10 mouse cellular contexts compared by ENCODE assay signal in genomic region chr3:149042527-149042926, GRCm38 (mm10). TPM values are rescaled to one million over a fixed set of nuclear protein-coding genes. Genes with fewer than 3 reads are reported as not detected.
DNase-seq lines count a peak whose midpoint lies in the region; ATAC-seq and TF ChIP-seq lines count a peak whose summit lies in the region.
"Had no signal": no experiment of that assay in that cellular context is flagged by ENCODE, and none has a peak within 500 bp of the region (broad histone marks: within the 10 kb centered on the region; RNA-seq: fewer than 3 reads in every experiment).

No protein-coding gene starts in this region.

- peak; percentile 30 for DNase-seq in embryonic facial prominence, embryonic 10.5 days (ENCODE audit: low spot score)
- peak; percentile 68 for DNase-seq in limb, embryonic 11.5 days (ENCODE audit: low spot score)
- no peak for DNase-seq in gastrocnemius, adult 8-10 months (ENCODE audit: low spot score in 2 of 2)
- DNase-seq in thymus, adult 2 months: no peak
- no peak for DNase-seq in heart, adult 8-10 months (ENCODE audit: low spot score)
- DNase-seq: gastrocnemius, postnatal 36 days; lung, postnatal 4 days had no signal

- H3K4me3 ChIP-seq in embryonic facial prominence, embryonic 10.5 days: no peak overlapping the region
- H3K4me3 ChIP-seq in forebrain, embryonic 15.5 days: no peak overlapping the region
- no peak overlapping the region for H3K4me3 ChIP-seq in limb, embryonic 11.5 days (ENCODE audit: low read depth, low read length)
- H3K4me3 ChIP-seq in neural tube, embryonic 13.5 days: no peak overlapping the region
- H3K4me3 ChIP-seq in thymus, adult 2 months (ENCODE audit: control insufficient read depth, insufficient read depth, low read length): no peak overlapping the region
- H3K4me3 ChIP-seq: embryonic facial prominence, embryonic 13.5 days had no signal

- H3K4me1 ChIP-seq in embryonic facial prominence, embryonic 10.5 days: peaks cover 28% of the 10 kb centered on the region
- peaks cover 13% of the 10 kb centered on the region for H3K4me1 ChIP-seq in forebrain, embryonic 15.5 days
- peaks cover 15% of the 10 kb centered on the region for H3K4me1 ChIP-seq in limb, embryonic 11.5 days (ENCODE audit: control insufficient read depth, insufficient read depth, low read length)
- H3K4me1 ChIP-seq in neural tube, embryonic 13.5 days (replicated peaks): peaks cover 23% of the 10 kb centered on the region
- no peaks in the 10 kb centered on the region for H3K4me1 ChIP-seq in thymus, adult 2 months (replicated peaks; ENCODE audit: control insufficient read depth, insufficient read depth, low read length)

- H3K36me3 ChIP-seq in embryonic facial prominence, embryonic 10.5 days (replicated peaks): no peaks in the 10 kb centered on the region
- no peaks in the 10 kb centered on the region for H3K36me3 ChIP-seq in forebrain, embryonic 15.5 days
- no peaks in the 10 kb centered on the region for H3K36me3 ChIP-seq in limb, embryonic 11.5 days (ENCODE audit: control insufficient read depth, insufficient read depth, low read length)
- no peaks in the 10 kb centered on the region for H3K36me3 ChIP-seq in neural tube, embryonic 13.5 days
- H3K36me3 ChIP-seq in thymus, adult 2 months (ENCODE audit: control insufficient read depth, insufficient read depth, low read length): no peaks in the 10 kb centered on the region
- H3K36me3 ChIP-seq: embryonic facial prominence, embryonic 13.5 days had no signal

- H3K27me3 ChIP-seq in embryonic facial prominence, embryonic 10.5 days (replicated peaks; ENCODE audit: low read depth, poor library complexity, severe bottlenecking): no peaks in the 10 kb centered on the region
- H3K27me3 ChIP-seq in forebrain, embryonic 15.5 days: no peaks in the 10 kb centered on the region
- H3K27me3 ChIP-seq in limb, embryonic 11.5 days (ENCODE audit: control insufficient read depth, insufficient read depth, low read length): no peaks in the 10 kb centered on the region
- H3K27me3 ChIP-seq in neural tube, embryonic 13.5 days: no peaks in the 10 kb centered on the region
- H3K27me3 ChIP-seq in thymus, adult 2 months (ENCODE audit: control insufficient read depth, insufficient read depth, low read length): no peaks in the 10 kb centered on the region
- H3K27me3 ChIP-seq: embryonic facial prominence, embryonic 13.5 days had no signal

- no peak for TF ChIP-seq CTCF in thymus, adult 2 months (IDR thresholded peaks at IDR 0.05; ENCODE audit: borderline replicate concordance, control insufficient read depth, extremely low read depth, insufficient read depth, low read length, poor library complexity)

- TF ChIP-seq POLR2A in thymus, adult 2 months (IDR thresholded peaks at IDR 0.05; ENCODE audit: control insufficient read depth, extremely low read depth, insufficient read depth, low read length, poor library complexity): no peak

- H3K9me3 ChIP-seq in embryonic facial prominence, embryonic 10.5 days: no peaks in the 10 kb centered on the region
- H3K9me3 ChIP-seq in forebrain, embryonic 15.5 days: no peaks in the 10 kb centered on the region
- H3K9me3 ChIP-seq in limb, embryonic 11.5 days (ENCODE audit: control insufficient read depth, low read length): no peaks in the 10 kb centered on the region
- no peaks in the 10 kb centered on the region for H3K9me3 ChIP-seq in neural tube, embryonic 13.5 days
- H3K9me3 ChIP-seq: embryonic facial prominence, embryonic 13.5 days had no signal

- ATAC-seq in forebrain, embryonic 15.5 days (replicated peaks): peak; percentile 63
- ATAC-seq in limb, embryonic 11.5 days (ENCODE audit: insufficient number of reproducible peaks, low FRiP score, low TSS enrichment, low read depth): peak; percentile 75; the same call in 1 of the 2 replicates
- ATAC-seq in neural tube, embryonic 13.5 days (ENCODE audit: low read depth): peak; percentile 95

- no peak overlapping the region for H3K4me2 ChIP-seq in forebrain, embryonic 15.5 days (replicated peaks)
- no peak overlapping the region; the same call in 1 of the 2 replicates for H3K4me2 ChIP-seq in limb, embryonic 11.5 days (ENCODE audit: low read depth, severe bottlenecking)
- peak overlapping the region; percentile 30 for H3K4me2 ChIP-seq in neural tube, embryonic 13.5 days
- H3K4me2 ChIP-seq: embryonic facial prominence, embryonic 13.5 days had no signal

- no peak overlapping the region for H3K9ac ChIP-seq in forebrain, embryonic 15.5 days (replicated peaks)
- no peak overlapping the region for H3K9ac ChIP-seq in limb, embryonic 11.5 days (ENCODE audit: low read length)
- H3K9ac ChIP-seq in neural tube, embryonic 13.5 days: no peak overlapping the region
- H3K9ac ChIP-seq: embryonic facial prominence, embryonic 13.5 days had no signal

- 41% methylated on average over 9 of the region's 9 CpGs for WGBS in embryonic facial prominence, embryonic 10.5 days
- WGBS in forebrain, embryonic 15.5 days: 14% methylated on average over 9 of the region's 9 CpGs
- 18% methylated on average over 9 of the region's 9 CpGs for WGBS in limb, embryonic 11.5 days
- 6% methylated on average over 9 of the region's 9 CpGs for WGBS in neural tube, embryonic 13.5 days
- 89% methylated on average over 9 of the region's 9 CpGs for WGBS in thymus, adult 2 months

- H3K27ac ChIP-seq in embryonic facial prominence, embryonic 10.5 days (replicated peaks): 0 out of 2 replicates have a peak overlapping the region, but pooled peaks have one; percentile 30
- H3K27ac ChIP-seq in forebrain, embryonic 15.5 days (replicated peaks): no peak overlapping the region
- H3K27ac ChIP-seq in limb, embryonic 11.5 days (replicated peaks; ENCODE audit: low read depth, low read length): no peak overlapping the region
- no peak overlapping the region for H3K27ac ChIP-seq in neural tube, embryonic 13.5 days (replicated peaks)
- H3K27ac ChIP-seq in thymus, adult 2 months (ENCODE audit: control insufficient read depth, insufficient read depth, low read length): no peak overlapping the region
- H3K27ac ChIP-seq: embryonic facial prominence, embryonic 13.5 days had no signal

RNA-seq across cellular contexts. Expression of gene Adgrl2, which starts 52.2 kb away (rescaled TPM):
- 74.0 and 77.6 TPM in 2 replicates for polyA plus RNA-seq in embryonic facial prominence, embryonic 10.5 days (2016; fragmentation: Nextera tagmentation; extraction: Ambion mirVana)
- 99.4 and 119 TPM in 2 replicates for polyA plus RNA-seq in forebrain, embryonic 15.5 days (2015; fragmentation: Nextera tagmentation; extraction: Ambion mirVana)
- polyA plus RNA-seq in limb, embryonic 11.5 days (2014; fragmentation: Nextera tagmentation; extraction: Ambion mirVana): 87.9 and 108 TPM in 2 replicates
- 132 and 156 TPM in 2 replicates for polyA plus RNA-seq in neural tube, embryonic 13.5 days (2015; fragmentation: Nextera tagmentation; extraction: Ambion mirVana)
- 1 to 10 TPM; 8.0 to 9.0 (median 8.9) TPM for total RNA-seq in gastrocnemius, adult 8-10 months (2022)
- polyA plus RNA-seq in thymus, adult 2 months (2012; rRNA removed): 7.6 and 9.7 TPM in 2 replicates
- total RNA-seq in heart, adult 8-10 months (2022): 10 to 100 TPM; 49.7 to 58.2 (median 51.3) TPM

Comparison
In these comparisons a context has a peak if more than half of its experiments do, and no peak if none do; other contexts are left out.
1. DNase-seq: peak in embryonic facial prominence, embryonic 10.5 days (single experiment) and limb, embryonic 11.5 days (single experiment); none in gastrocnemius, adult 8-10 months (0 of 2), thymus, adult 2 months (single experiment) and heart, adult 8-10 months (single experiment).
2. Peak in every context shown above with its lines, with median percentiles within 50 percentile points of each other: ATAC-seq.